Mouse (Mus musculus): ENCODE data around the gene Pitpnm2. TPM values are rescaled to one million over a fixed set of nuclear protein-coding genes. Genes with fewer than 3 reads are reported as not detected.

The Pitpnm2 gene
- total RNA-seq, 2 experiments from 2014 or later: 36.4 to 61.1 TPM

DNA sequence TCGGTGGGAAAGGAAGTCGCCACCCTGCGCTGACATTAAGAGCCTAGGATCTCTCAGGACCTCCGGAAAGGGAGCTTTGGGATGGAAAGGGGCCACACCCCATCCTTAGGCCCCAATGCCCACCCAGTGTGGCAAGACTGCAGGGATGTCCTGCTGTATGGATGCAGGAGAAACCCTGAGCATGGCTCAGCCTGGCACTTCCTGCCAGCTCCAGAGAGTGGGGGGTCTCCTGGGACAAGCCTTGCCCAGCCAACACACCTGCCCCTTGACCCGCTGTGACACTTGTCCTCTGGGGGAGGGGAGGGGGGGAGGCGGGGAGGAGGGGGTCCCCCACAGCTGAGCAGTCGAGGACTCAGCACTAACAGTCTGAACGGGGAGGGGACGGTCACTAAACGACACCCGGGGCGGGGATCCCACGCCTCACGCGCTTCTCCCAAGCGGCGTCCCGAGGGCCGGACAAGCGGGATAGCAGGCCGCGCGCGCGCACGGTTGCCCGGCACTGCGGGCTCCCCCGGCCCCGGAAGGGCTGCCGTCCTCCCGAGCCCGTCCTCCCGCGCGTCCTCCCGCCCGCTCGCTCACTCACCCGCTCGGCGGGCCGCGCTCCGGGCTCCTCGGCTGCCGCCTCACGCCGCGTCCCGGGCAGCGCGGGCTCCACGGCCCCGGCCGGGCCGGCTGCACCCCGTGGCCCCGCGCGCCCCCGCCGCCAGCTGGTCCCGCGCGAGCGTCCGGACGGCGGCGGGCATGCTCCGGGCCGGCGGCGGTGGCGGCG is 531 bp downstream of the Pitpnm2 start:
- peak; percentile 67 to 73 for DNase-seq (ENCODE audit: low spot score in 2 of 2)

- DNase-seq (ENCODE audit: low spot score in 2 of 2): no peak
Measured at GRCm38 (mm10) chr5:124247986-124248626, 1.5 kb downstream of the Pitpnm2 start.

DNA sequence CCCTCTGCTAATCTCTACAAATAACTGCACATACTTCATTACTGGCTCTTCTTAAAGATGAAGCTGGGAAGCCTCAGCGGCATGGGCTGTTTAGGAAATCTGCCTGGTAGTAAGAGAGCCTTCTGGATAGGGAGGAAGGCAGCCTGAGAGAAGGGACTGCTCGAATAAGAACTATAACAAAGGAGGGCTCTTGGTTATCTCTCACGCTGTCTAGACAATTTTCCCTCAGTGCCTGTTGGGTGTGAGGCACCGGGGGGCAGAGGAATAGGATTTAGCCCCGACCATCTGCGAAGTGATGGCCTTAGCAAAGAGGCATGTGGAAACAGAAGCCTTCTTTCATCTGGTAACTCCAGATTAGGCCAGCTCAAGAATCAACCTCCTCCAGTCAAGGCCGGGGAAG is 2.3 kb downstream of the Pitpnm2 start:
- DNase-seq (ENCODE audit: low spot score in 2 of 2): no peak

DNA sequence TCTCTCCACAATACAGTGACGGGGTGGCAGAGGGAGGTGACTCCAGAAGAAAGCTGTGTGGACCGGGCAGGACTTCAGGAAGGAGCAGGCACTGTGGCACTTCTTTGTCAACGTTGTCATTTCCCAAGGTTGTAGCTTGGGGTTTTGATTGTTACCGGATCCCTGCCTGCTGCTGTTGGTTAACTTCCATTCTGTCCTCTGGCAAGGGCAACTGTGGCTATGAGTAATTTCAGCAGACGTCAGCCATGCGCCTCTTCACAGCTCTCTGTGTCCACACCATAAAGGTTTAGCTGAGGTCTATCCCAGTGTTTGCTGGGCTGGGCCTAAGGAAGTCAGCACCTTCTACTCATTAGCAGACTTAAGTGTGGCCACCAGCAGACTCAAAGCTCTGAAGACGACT is 4.7 kb downstream of the Pitpnm2 start:
- no peak for DNase-seq (ENCODE audit: low spot score in 2 of 2)

DNA sequence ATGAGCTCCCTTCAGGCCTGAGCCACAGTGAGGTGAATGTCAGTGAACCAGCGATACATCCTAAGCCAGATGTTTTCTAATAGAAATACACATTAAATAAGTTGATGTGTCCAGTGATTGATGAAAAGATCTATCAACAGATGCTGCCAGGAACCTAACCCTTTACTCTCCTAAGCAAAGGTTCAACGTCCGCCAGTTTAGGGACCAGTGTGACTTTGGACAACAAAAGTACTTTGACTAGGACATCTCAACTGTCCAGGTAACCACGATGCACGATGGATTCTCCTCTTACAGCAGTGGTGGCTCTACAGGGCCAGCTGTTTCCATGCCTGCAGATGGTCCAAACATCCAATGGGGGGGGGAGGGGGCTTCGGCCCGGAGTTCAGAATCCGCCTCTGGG is 5.1 kb downstream of the Pitpnm2 start:
- DNase-seq (ENCODE audit: low spot score in 2 of 2): no peak

- no peak for DNase-seq (ENCODE audit: low spot score in 2 of 2)
Measured at GRCm38 (mm10) chr5:124243236-124243901, 6.2 kb downstream of the Pitpnm2 start.

- no peak for DNase-seq (ENCODE audit: low spot score in 2 of 2)
Measured at GRCm38 (mm10) chr5:124241686-124242444, 7.7 kb downstream of the Pitpnm2 start.

DNA sequence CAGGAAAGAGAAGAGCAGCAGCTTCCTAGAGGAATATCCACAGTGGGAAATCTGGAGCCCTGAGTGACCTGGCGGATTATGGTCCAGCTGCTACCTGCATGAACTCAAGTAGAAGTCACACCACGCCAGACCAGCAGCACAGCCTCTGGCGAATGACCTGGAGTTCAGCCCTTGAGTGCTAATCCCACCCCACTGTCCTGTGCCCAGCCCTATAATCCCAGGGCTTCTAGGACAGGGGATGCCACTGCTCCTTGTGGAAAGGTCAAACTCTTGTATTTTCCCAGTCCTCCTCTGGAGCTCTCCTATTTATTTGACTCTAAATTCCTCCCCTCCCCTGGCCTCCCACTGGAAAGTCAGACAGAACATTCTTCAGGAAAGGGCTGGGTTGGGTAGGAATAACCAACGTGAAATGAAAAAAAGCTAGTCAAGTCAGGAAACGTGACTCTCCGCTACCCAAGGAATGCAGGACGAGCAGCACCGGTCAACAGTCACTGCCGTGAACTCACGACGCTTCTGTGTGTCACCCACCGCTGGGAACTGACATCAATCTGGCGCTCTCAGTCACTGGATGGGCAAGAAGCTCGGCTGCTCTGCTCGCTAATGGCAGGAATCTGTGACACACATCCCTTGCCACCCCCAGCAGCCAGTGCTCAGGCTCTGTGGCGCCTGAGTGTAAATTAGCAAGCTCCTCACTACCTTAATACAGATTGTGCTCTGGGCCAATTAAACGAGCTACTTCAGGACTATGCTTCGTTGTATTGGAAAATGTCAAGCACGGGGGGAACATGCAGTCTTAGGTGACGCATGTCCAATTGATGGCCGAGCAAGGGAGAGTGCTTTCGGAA is 8.5 kb downstream of the Pitpnm2 start:
- DNase-seq (ENCODE audit: low spot score in 2 of 2): no peak

- no peak for DNase-seq (ENCODE audit: low spot score in 2 of 2)
Measured at GRCm38 (mm10) chr5:124236180-124236579, 13.4 kb downstream of the Pitpnm2 start.

DNA sequence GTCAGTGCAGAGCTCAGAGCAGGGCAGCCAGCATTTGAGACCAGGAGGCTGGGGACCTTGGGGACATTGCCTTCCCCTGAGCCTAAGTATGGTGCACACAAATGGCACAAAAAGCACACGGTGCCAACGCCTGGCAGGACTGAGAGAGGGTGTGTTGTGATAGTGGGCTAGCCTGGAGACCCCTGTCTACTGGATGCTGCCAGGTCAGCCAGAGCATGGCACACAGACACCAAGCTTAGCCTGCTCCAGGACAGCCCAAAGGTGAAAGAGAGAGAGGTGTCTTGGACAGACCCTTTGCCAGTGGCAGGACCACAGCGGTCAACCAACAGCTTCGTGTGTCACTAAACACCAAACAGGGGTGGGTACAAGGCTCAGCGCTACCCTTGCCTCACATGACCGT is 14.8 kb downstream of the Pitpnm2 start:
- no peak for DNase-seq (ENCODE audit: low spot score in 2 of 2)

GRCm38 (mm10) chr5:124233874-124234661 is 15.5 kb downstream of the Pitpnm2 start:
- DNase-seq (ENCODE audit: low spot score in 2 of 2): no peak

GRCm38 (mm10) chr5:124233144-124233465 is 16.5 kb downstream of the Pitpnm2 start:
- no peak for DNase-seq (ENCODE audit: low spot score in 2 of 2)

DNA sequence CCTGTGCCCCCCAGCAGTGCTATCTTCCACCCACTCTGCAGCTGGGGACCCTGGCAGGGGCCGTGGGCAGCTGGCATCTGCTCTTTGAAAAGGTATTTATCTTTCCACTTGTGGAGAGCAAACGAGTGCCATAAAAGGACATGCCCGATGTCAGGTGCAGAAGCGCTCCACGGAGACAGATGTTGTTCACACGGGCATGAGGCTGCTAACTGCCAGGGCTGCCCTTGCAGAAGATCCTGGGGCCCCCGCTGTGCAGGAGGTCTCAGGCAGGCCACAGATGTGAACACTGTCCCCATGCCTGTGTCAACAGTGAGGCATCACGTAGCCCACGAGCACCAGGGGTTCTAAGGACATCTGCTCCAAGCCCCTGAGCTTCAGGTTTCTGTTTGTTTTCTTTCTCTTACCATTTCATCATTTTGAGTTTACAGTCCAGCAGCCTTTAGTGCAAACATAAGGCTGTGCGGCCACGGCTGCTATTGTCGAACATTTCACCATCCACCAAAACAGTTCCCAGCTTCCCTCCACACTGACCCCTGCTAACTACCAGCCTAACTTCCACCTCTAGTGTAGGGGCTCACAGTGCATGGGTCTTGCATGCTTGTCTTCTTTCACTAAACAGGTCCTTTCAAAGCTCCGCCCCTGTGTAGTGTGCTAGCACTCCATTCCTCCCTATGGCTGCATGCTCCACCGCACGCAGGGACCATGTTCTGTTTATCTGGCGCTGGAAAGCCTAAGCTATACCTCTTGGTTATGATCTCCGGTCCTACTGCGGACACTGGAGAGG is 17.0 kb downstream of the Pitpnm2 start:
- DNase-seq (ENCODE audit: low spot score in 2 of 2): no peak

GRCm38 (mm10) chr5:124230461-124230860 is 19.1 kb downstream of the Pitpnm2 start:
- no peak for DNase-seq (ENCODE audit: low spot score in 2 of 2)

GRCm38 (mm10) chr5:124227193-124227592 is 22.4 kb downstream of the Pitpnm2 start:
- DNase-seq (ENCODE audit: low spot score in 2 of 2): no peak

- DNase-seq (ENCODE audit: low spot score in 2 of 2): no peak
Measured at GRCm38 (mm10) chr5:124226494-124226893, 23.1 kb downstream of the Pitpnm2 start.

DNA sequence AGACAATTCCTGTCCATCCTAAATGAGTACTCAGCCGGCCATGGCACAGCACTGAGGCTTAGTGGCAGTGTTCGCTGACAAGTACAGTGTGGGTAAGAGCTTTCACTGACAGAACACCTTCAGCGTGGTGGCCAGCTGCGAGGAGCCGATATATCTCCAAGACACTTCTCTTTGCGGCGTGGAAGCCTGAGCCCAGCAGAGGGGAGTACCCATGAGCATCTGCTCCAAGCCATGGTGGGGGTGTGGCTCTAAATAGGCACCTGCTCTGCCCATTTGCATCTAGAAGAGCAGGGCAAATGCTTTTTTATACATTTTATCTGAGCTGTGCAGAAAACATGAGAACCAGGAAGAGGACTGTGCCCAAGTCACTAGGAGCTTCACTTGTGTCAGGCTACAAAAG is 23.7 kb downstream of the Pitpnm2 start:
- DNase-seq (ENCODE audit: low spot score in 2 of 2): no peak

GRCm38 (mm10) chr5:124224321-124225092 is 25.1 kb downstream of the Pitpnm2 start:
- DNase-seq (ENCODE audit: low spot score in 2 of 2): no peak

Data from adrenal gland, adult 18-20 months (tissue).